Mouse (Mus musculus) midbrain, embryonic 14.5 days (tissue): Measurements from ENCODE around the gene Itpka. TPM values are rescaled to one million over a fixed set of nuclear protein-coding genes. Genes with fewer than 3 reads are reported as not detected.

Source experiments
- ATAC-seq: fragments of 200-750 bp; cut with Nextera tagmentation; 2 replicates; pipeline ENCODE4 v1.8.0; 2017; ENCODE audit warnings: moderate number of reproducible peaks, moderate library complexity; ENCODE audit not compliant: low FRiP score, low TSS enrichment
- DNase-seq: peaks from one replicate; pipeline ENCODE4 v3.0.0-alpha.2; 2015
- H3K27ac ChIP-seq: fragments of 300-500 bp; sonication (generic); replicated peaks from 2 replicates; pipeline ENCODE4 v1.5.1; 2014; ENCODE audit warnings: mild to moderate bottlenecking, low read depth, low read length, moderate library complexity
- H3K27me3 ChIP-seq: fragments of 300-500 bp; sonication (generic); 2 replicates; pipeline ENCODE4 v1.6.1; 2014; ENCODE audit warnings: low read length, control low read depth, mixed read lengths; ENCODE audit not compliant: control insufficient read depth, insufficient read depth
- H3K36me3 ChIP-seq: fragments of 300-500 bp; sonication (generic); 2 replicates; pipeline ENCODE4 v1.6.1; 2014; ENCODE audit warnings: low read length, control low read depth; ENCODE audit not compliant: control insufficient read depth, insufficient read depth
- H3K4me1 ChIP-seq: fragments of 300-500 bp; sonication (generic); 2 replicates; pipeline ENCODE4 v1.6.1; 2014; ENCODE audit warnings: mild to moderate bottlenecking, antibody characterized with exemption, low read length, control low read depth; ENCODE audit not compliant: control insufficient read depth, insufficient read depth
- H3K4me2 ChIP-seq: fragments of 300-500 bp; sonication (generic); 2 replicates; pipeline ENCODE4 v1.6.1; 2014; ENCODE audit warnings: mild to moderate bottlenecking, low read length, moderate library complexity
- H3K4me3 ChIP-seq: fragments of 300-500 bp; sonication (generic); replicated peaks from 2 replicates; pipeline ENCODE4 v1.5.1; 2014; ENCODE audit warnings: low read depth, low read length
- H3K9ac ChIP-seq: fragments of 300-500 bp; sonication (generic); replicated peaks from 2 replicates; pipeline ENCODE4 v1.6.1; 2014; ENCODE audit warnings: mild to moderate bottlenecking, low read length, moderate library complexity
- H3K9me3 ChIP-seq: fragments of 300-500 bp; sonication (generic); 2 replicates; pipeline ENCODE4 v1.6.1; 2016; ENCODE audit warnings: low read length, control low read depth, mixed read lengths; ENCODE audit not compliant: control insufficient read depth
- WGBS: fragments of 180-500 bp; shearing (Covaris S2); extraction: QIAGEN DNeasy Blood & Tissue Kit; methylation state at CpG from one replicate; pipeline ENCODE4 v1.1.7; 2014; 5-methylcytosine and 5-hydroxymethylcytosine counted together
- polyA plus RNA-seq: library from polyadenylated mRNA; unstranded; fragments of >200 nt; fragmentation: Nextera tagmentation; extraction: Ambion mirVana; gene quantifications from 2 replicates; pipeline ENCODE4 v1.2.1, GENCODE M21; 2014

Itpka gene
- polyA plus RNA-seq, 1 experiment from 2014 or later, result 0.18 TPM

GRCm38 (mm10) chr2:119744163-119745111 lies 2.3 kb downstream of the Itpka start:
- Histone ChIP-seq H3K27ac (no peak overlapping the region), H3K4me3 (peak overlapping the region; percentile 9), H3K4me2 (peak overlapping the region; percentile 34), H3K9ac (peak overlapping the region; percentile 4; the same call in 1 of the 2 replicates), H3K9me3 (no peaks in the 10 kb centered on the region), H3K27me3 (peaks cover 38% of the 10 kb centered on the region), H3K4me1 (peaks cover 20% of the 10 kb centered on the region; the same call in 1 of the 2 replicates), H3K36me3 (no peaks in the 10 kb centered on the region)
- DNase-seq (peak; percentile 60), ATAC-seq (no peak)
- WGBS, result 3% methylated on average over 46 of the region's 46 CpGs

GRCm38 (mm10) chr2:119745281-119745680 lies 3.1 kb downstream of the Itpka start:
- WGBS, result 7% methylated on average over 1 of the region's 1 CpGs
- Histone ChIP-seq H3K36me3 (no peaks in the 10 kb centered on the region), H3K9me3 (no peaks in the 10 kb centered on the region), H3K4me3 (no peak overlapping the region), H3K4me1 (peaks cover 20% of the 10 kb centered on the region; the same call in 1 of the 2 replicates), H3K27ac (no peak overlapping the region), H3K4me2 (no peak overlapping the region), H3K9ac (no peak overlapping the region), H3K27me3 (peaks cover 38% of the 10 kb centered on the region)
- DNase-seq (peak; percentile 39), ATAC-seq (no peak)

GRCm38 (mm10) chr2:119747554-119747953 lies 5.4 kb downstream of the Itpka start:
- no peaks in the 10 kb centered on the region for H3K9me3 ChIP-seq
- no peak overlapping the region for H3K9ac ChIP-seq
- DNase-seq, result no peak
- 84% methylated on average over 7 of the region's 7 CpGs for WGBS
- no peak overlapping the region for H3K4me2 ChIP-seq
- H3K27me3 ChIP-seq, result peaks cover 31% of the 10 kb centered on the region
- H3K4me1 ChIP-seq, result peaks cover 7% of the 10 kb centered on the region; the same call in 1 of the 2 replicates
- ATAC-seq, result no peak
- H3K4me3 ChIP-seq, result no peak overlapping the region
- no peaks in the 10 kb centered on the region for H3K36me3 ChIP-seq
- H3K27ac ChIP-seq, result no peak overlapping the region

DNA sequence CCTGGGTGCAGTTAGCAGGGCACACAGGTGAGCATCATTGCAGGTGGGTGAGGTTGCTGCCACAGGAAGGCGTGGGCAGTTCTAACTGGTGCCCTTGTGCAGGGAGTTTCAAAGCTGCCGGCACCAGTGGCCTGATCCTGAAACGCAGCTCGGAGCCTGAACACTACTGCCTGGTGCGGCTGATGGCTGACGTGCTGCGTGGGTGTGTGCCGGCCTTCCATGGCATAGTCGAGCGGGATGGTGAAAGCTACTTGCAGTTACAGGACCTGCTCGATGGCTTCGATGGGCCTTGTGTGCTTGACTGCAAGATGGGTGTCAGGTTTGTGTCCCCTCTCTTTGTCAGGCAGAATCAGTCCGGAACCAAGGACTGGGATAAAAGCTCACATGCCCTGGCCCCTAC lies 7.1 kb downstream of the Itpka start:
- H3K9me3 ChIP-seq, result no peaks in the 10 kb centered on the region
- peaks cover 14% of the 10 kb centered on the region for H3K27me3 ChIP-seq
- DNase-seq (no peak), ATAC-seq (no peak)
- H3K36me3 ChIP-seq, result no peaks in the 10 kb centered on the region
- no peak overlapping the region for H3K4me2 ChIP-seq
- no peak overlapping the region for H3K27ac ChIP-seq
- 71% methylated on average over 13 of the region's 13 CpGs for WGBS
- H3K4me3 ChIP-seq, result no peak overlapping the region
- H3K9ac ChIP-seq, result no peak overlapping the region
- no peaks in the 10 kb centered on the region for H3K4me1 ChIP-seq

DNA sequence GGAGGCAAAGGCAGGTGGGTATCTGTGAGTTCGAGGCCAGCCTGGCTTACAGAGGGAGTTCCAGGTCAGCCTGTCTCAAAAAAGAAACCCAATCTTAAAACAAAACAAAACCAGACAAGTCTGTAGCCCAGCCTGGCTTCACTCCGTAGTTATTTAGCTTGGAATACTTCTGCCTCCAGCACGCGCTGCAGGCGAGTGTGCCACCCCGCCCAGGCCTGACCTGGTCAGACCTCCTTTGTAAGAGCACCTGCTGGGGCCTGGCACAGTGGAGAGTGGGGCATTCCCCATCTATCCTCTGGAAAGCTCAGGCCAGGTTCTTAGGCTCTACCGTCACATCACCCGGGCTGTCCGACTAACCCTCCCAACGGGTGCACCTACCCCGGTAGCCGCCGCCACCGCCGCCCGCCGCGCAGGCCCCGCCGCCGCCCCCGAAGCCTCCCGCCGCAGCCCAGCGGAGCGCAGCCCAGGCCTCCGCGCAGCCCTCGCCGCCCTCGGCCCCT lies 15.5 kb downstream of the Itpka start:
- Histone ChIP-seq H3K9ac (peak overlapping the region; percentile 61), H3K27ac (no peak overlapping the region), H3K9me3 (no peaks in the 10 kb centered on the region), H3K4me3 (peak overlapping the region; percentile 61), H3K36me3 (no peaks in the 10 kb centered on the region), H3K4me1 (peaks cover 9% of the 10 kb centered on the region), H3K4me2 (peak overlapping the region; percentile 99), H3K27me3 (peaks cover 38% of the 10 kb centered on the region)
- peak; percentile 48; the same call in 1 of the 2 replicates for ATAC-seq
- WGBS, result 2% methylated on average over 29 of the region's 31 CpGs
- DNase-seq, result peak; percentile 33

DNA sequence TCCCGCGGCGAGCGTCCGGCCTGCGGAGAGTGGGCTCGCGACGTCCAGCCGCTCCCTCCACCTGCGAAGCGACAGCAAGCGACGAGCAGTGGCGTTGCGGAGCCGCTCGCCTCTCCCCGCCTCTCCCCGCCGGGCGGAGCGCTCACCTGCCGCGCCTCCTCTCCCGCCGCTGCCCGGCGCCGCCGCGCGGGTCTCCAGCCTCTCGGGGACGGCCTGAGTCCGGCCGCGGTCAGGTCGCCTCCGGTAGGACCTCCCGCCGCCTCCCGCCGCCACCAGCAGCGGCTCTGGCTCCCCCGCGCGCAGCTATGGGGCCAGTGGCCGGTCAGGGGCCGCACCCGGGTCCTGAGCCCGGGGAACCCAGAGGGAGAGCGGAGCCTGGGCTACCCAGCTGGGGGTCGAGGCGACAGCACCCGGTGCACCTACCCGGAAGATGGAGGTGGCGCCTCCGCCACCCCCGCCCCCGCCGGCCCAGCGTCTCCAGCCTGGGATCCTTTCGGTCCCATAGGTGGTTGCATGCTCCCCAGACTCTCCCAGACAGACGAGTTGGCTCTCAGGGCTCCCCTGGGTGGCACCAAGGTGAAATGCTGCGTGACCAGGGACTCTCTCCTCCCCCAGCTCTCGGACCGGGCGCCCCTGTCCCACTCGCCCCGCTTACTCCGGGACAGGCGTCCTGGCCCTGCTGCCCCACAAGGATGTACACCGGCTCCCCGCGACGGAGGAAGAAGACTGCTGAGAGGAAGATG lies 16.1 kb downstream of the Itpka start:
- WGBS, result under 1% methylated on average over 67 of the region's 77 CpGs
- DNase-seq, result peak; percentile 64
- Histone ChIP-seq H3K27ac (no peak overlapping the region), H3K36me3 (no peaks in the 10 kb centered on the region), H3K9ac (peak overlapping the region; percentile 61), H3K4me1 (peaks cover 9% of the 10 kb centered on the region), H3K27me3 (peaks cover 38% of the 10 kb centered on the region), H3K4me3 (peak overlapping the region; percentile 61), H3K4me2 (peak overlapping the region; percentile 99), H3K9me3 (no peaks in the 10 kb centered on the region)
- peak; percentile 48; the same call in 1 of the 2 replicates for ATAC-seq

- H3K4me1 ChIP-seq, result peaks cover 9% of the 10 kb centered on the region
- H3K27me3 ChIP-seq, result peaks cover 38% of the 10 kb centered on the region
- H3K9ac ChIP-seq, result peak overlapping the region; percentile 61; the same call in 1 of the 2 replicates
- H3K9me3 ChIP-seq, result no peaks in the 10 kb centered on the region
- peak overlapping the region; percentile 99 for H3K4me2 ChIP-seq
- no peak for ATAC-seq
- H3K36me3 ChIP-seq, result peaks cover 8% of the 10 kb centered on the region
- 6% methylated on average over 44 of the region's 44 CpGs for WGBS
- H3K4me3 ChIP-seq, result peak overlapping the region; percentile 61
- no peak for DNase-seq
- H3K27ac ChIP-seq, result no peak overlapping the region
Measured at GRCm38 (mm10) chr2:119758844-119759835, 17.0 kb downstream of the Itpka start.

DNA sequence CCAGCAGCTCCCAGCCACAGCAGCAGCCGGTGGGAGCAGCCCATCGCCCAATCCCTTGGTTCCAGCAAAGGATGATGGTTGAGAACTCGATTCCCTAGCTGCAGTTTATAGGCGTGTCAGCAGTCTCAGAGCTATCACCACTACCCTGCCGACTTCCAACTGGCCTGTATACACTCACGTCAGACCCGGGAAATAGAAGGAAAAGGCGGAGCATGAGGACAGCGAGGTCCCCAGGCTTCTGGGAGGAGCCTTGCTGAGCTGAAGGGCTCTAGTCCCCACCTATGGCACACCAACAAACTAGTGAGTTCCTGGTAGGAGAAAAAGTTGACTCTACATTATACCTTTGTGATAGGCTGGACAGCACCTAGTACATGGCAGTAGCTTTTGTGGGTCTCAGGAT lies 18.1 kb downstream of the Itpka start, which contains the start of gene Ltk:
Gene Ltk (minus strand): TSS at position 181 of the 400 bp plus-strand sequence.
- DNase-seq (no peak), ATAC-seq (no peak)
- H3K36me3 ChIP-seq, result peaks cover 18% of the 10 kb centered on the region
- WGBS, result 16% methylated on average over 9 of the region's 9 CpGs
- H3K4me3 ChIP-seq, result no peak within 1 kb of the TSS
- peaks cover 38% of the 10 kb centered on the region for H3K27me3 ChIP-seq
- no peak within 1 kb of the TSS for H3K27ac ChIP-seq
- H3K4me2 ChIP-seq, result no peak within 1 kb of the TSS
- H3K9ac ChIP-seq, result no peak within 1 kb of the TSS
- H3K9me3 ChIP-seq, result no peaks in the 10 kb centered on the region
- H3K4me1 ChIP-seq, result peaks cover 9% of the 10 kb centered on the region
